Mouse (Mus musculus) embryonic fibroblast, embryonic 13.5 days (primary cell): ENCODE results near the gene Erich6b.

Experiments
- CTCF ChIP-seq: IDR thresholded peaks from 2 replicates; pipeline ENCODE4 v1.5.1; 2011; ENCODE audit warnings: mild to moderate bottlenecking, control low read depth, low read length, moderate library complexity, borderline replicate concordance; ENCODE audit not compliant: insufficient read depth
- POLR2A ChIP-seq: IDR thresholded peaks from 2 replicates; pipeline ENCODE4 v1.6.1; 2011; ENCODE audit warnings: low read depth, mild to moderate bottlenecking, control low read depth, low read length, moderate library complexity

DNA sequence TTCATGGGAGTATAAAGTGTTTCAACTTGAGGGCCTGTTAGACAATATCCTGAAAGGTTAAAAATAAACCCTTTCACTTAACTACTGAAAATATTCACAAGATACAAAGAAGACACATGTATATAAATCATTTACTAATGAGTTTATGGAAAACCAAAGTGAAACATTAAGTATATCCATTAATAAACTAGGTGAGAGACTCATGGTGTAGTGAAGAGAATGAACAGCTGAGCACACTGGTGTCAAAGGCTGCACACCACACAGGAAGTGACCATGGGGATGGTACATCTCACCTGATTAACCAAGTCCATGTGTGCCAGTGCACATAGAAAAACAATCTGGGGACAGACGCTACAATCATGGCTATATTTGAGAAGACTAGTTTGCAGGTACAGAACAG is 66.9 kb downstream of the Erich6b start:
- TF ChIP-seq CTCF (no peak), POLR2A (no peak)
